Mouse (Mus musculus): ENCODE results near the gene Ncapg2. TPM values are rescaled to one million over a fixed set of nuclear protein-coding genes. Genes with fewer than 3 reads are reported as not detected.

Gene Ncapg2
- total RNA-seq (2017), result 113 and 126 TPM in 2 replicates

- peak; percentile 98 for ATAC-seq (replicated peaks in 1 of 2; ENCODE audit: insufficient read depth in 1 of 2, low FRiP score in 2 of 2, low TSS enrichment in 1 of 2, low read depth in 1 of 2, poor library complexity in 2 of 2, severe bottlenecking in 2 of 2)
Measured at GRCm38 (mm10) chr12:116405045-116405835, at the start of gene Ncapg2. Gene Ncapg2 (plus strand): TSS chr12:116405402.

GRCm38 (mm10) chr12:116362091-116362490, 43.1 kb upstream of the Ncapg2 start:
- no peak for ATAC-seq (replicated peaks in 1 of 2; ENCODE audit: insufficient read depth in 1 of 2, low FRiP score in 2 of 2, low TSS enrichment in 1 of 2, low read depth in 1 of 2, poor library complexity in 2 of 2, severe bottlenecking in 2 of 2)

GRCm38 (mm10) chr12:116366900-116367299, 38.3 kb upstream of the Ncapg2 start:
- no peak for ATAC-seq (replicated peaks in 1 of 2; ENCODE audit: insufficient read depth in 1 of 2, low FRiP score in 2 of 2, low TSS enrichment in 1 of 2, low read depth in 1 of 2, poor library complexity in 2 of 2, severe bottlenecking in 2 of 2)

- no peak for ATAC-seq (replicated peaks in 1 of 2; ENCODE audit: insufficient read depth in 1 of 2, low FRiP score in 2 of 2, low TSS enrichment in 1 of 2, low read depth in 1 of 2, poor library complexity in 2 of 2, severe bottlenecking in 2 of 2)
Measured at GRCm38 (mm10) chr12:116367346-116367745, 37.9 kb upstream of the Ncapg2 start.

- no peak for ATAC-seq (replicated peaks in 1 of 2; ENCODE audit: insufficient read depth in 1 of 2, low FRiP score in 2 of 2, low TSS enrichment in 1 of 2, low read depth in 1 of 2, poor library complexity in 2 of 2, severe bottlenecking in 2 of 2)
Measured at GRCm38 (mm10) chr12:116368857-116369256, 36.3 kb upstream of the Ncapg2 start.

GRCm38 (mm10) chr12:116383101-116383500, 22.1 kb upstream of the Ncapg2 start:
- ATAC-seq (replicated peaks in 1 of 2; ENCODE audit: insufficient read depth in 1 of 2, low FRiP score in 2 of 2, low TSS enrichment in 1 of 2, low read depth in 1 of 2, poor library complexity in 2 of 2, severe bottlenecking in 2 of 2), result no peak

- ATAC-seq (replicated peaks in 1 of 2; ENCODE audit: insufficient read depth in 1 of 2, low FRiP score in 2 of 2, low TSS enrichment in 1 of 2, low read depth in 1 of 2, poor library complexity in 2 of 2, severe bottlenecking in 2 of 2), result no peak
Measured at GRCm38 (mm10) chr12:116383995-116384394, 21.2 kb upstream of the Ncapg2 start.

- no peak for ATAC-seq (replicated peaks in 1 of 2; ENCODE audit: insufficient read depth in 1 of 2, low FRiP score in 2 of 2, low TSS enrichment in 1 of 2, low read depth in 1 of 2, poor library complexity in 2 of 2, severe bottlenecking in 2 of 2)
Measured at GRCm38 (mm10) chr12:116386802-116387201, 18.4 kb upstream of the Ncapg2 start.

- no peak for ATAC-seq (replicated peaks in 1 of 2; ENCODE audit: insufficient read depth in 1 of 2, low FRiP score in 2 of 2, low TSS enrichment in 1 of 2, low read depth in 1 of 2, poor library complexity in 2 of 2, severe bottlenecking in 2 of 2)
Measured at GRCm38 (mm10) chr12:116389868-116390267, 15.3 kb upstream of the Ncapg2 start.

GRCm38 (mm10) chr12:116394327-116394726, 10.9 kb upstream of the Ncapg2 start:
- no peak for ATAC-seq (replicated peaks in 1 of 2; ENCODE audit: insufficient read depth in 1 of 2, low FRiP score in 2 of 2, low TSS enrichment in 1 of 2, low read depth in 1 of 2, poor library complexity in 2 of 2, severe bottlenecking in 2 of 2)

GRCm38 (mm10) chr12:116395312-116395711, 9.9 kb upstream of the Ncapg2 start:
- ATAC-seq (replicated peaks in 1 of 2; ENCODE audit: insufficient read depth in 1 of 2, low FRiP score in 2 of 2, low TSS enrichment in 1 of 2, low read depth in 1 of 2, poor library complexity in 2 of 2, severe bottlenecking in 2 of 2), result no peak

GRCm38 (mm10) chr12:116396072-116396695, 9.0 kb upstream of the Ncapg2 start:
- ATAC-seq (replicated peaks in 1 of 2; ENCODE audit: insufficient read depth in 1 of 2, low FRiP score in 2 of 2, low TSS enrichment in 1 of 2, low read depth in 1 of 2, poor library complexity in 2 of 2, severe bottlenecking in 2 of 2), result no peak

GRCm38 (mm10) chr12:116404012-116404679, 1.1 kb upstream of the Ncapg2 start:
- no peak for ATAC-seq (replicated peaks in 1 of 2; ENCODE audit: insufficient read depth in 1 of 2, low FRiP score in 2 of 2, low TSS enrichment in 1 of 2, low read depth in 1 of 2, poor library complexity in 2 of 2, severe bottlenecking in 2 of 2)

GRCm38 (mm10) chr12:116405836-116406155, 594 bp downstream of the Ncapg2 start:
- no peak for ATAC-seq (replicated peaks in 1 of 2; ENCODE audit: insufficient read depth in 1 of 2, low FRiP score in 2 of 2, low TSS enrichment in 1 of 2, low read depth in 1 of 2, poor library complexity in 2 of 2, severe bottlenecking in 2 of 2)

GRCm38 (mm10) chr12:116407883-116408282, 2.7 kb downstream of the Ncapg2 start:
- ATAC-seq (replicated peaks in 1 of 2; ENCODE audit: insufficient read depth in 1 of 2, low FRiP score in 2 of 2, low TSS enrichment in 1 of 2, low read depth in 1 of 2, poor library complexity in 2 of 2, severe bottlenecking in 2 of 2), result no peak

- no peak for ATAC-seq (replicated peaks in 1 of 2; ENCODE audit: insufficient read depth in 1 of 2, low FRiP score in 2 of 2, low TSS enrichment in 1 of 2, low read depth in 1 of 2, poor library complexity in 2 of 2, severe bottlenecking in 2 of 2)
Measured at GRCm38 (mm10) chr12:116414941-116415340, 9.7 kb downstream of the Ncapg2 start.

GRCm38 (mm10) chr12:116416514-116416913, 11.3 kb downstream of the Ncapg2 start:
- no peak for ATAC-seq (replicated peaks in 1 of 2; ENCODE audit: insufficient read depth in 1 of 2, low FRiP score in 2 of 2, low TSS enrichment in 1 of 2, low read depth in 1 of 2, poor library complexity in 2 of 2, severe bottlenecking in 2 of 2)

GRCm38 (mm10) chr12:116421656-116422055, 16.5 kb downstream of the Ncapg2 start:
- no peak for ATAC-seq (replicated peaks in 1 of 2; ENCODE audit: insufficient read depth in 1 of 2, low FRiP score in 2 of 2, low TSS enrichment in 1 of 2, low read depth in 1 of 2, poor library complexity in 2 of 2, severe bottlenecking in 2 of 2)
